Mouse (Mus musculus) CH12.LX (cell line): ENCODE data around the gene Kit. TPM values are rescaled to one million over a fixed set of nuclear protein-coding genes. Genes with fewer than 3 reads are reported as not detected.

ENCODE experiments used
- DNase-seq: peaks from one replicate; pipeline ENCODE4 v3.0.0-alpha.2; 2013; ENCODE audit errors: extremely low read depth
- H3K27ac ChIP-seq: 2 replicates; pipeline ENCODE4 v1.5.1; 2012; ENCODE audit warnings: low read depth, mild to moderate bottlenecking, control low read depth, moderate library complexity; ENCODE audit not compliant: insufficient read depth
- H3K27me3 ChIP-seq: replicated peaks from 2 replicates; pipeline ENCODE3; 2012; ENCODE audit warnings: inconsistent platforms
- H3K36me3 ChIP-seq, 2 experiments: replicated peaks in 1 of 2; 2 replicates each; pipeline versions ENCODE3 to v1.6.1; 2012; ENCODE audit warnings: inconsistent platforms in 1 of 2, low read length in 1 of 2, mild to moderate bottlenecking in 1 of 2, mixed read lengths in 1 of 2, moderate library complexity in 1 of 2; ENCODE audit not compliant: control insufficient read depth in 1 of 2, insufficient read depth in 1 of 2
- H3K4me1 ChIP-seq, 2 experiments: 2 replicates each; pipeline ENCODE4 v1.6.1; 2012; ENCODE audit warnings: inconsistent platforms in 1 of 2, moderate library complexity in 1 of 2; ENCODE audit not compliant: insufficient read depth in 2 of 2, control insufficient read depth in 1 of 2
- H3K4me2 ChIP-seq: 2 replicates; pipeline ENCODE4 v1.6.1; 2012; ENCODE audit warnings: low read depth, mild to moderate bottlenecking, control low read depth; ENCODE audit not compliant: poor library complexity, insufficient read depth, severe bottlenecking
- H3K4me3 ChIP-seq, 3 experiments: fragments of 150-350 bp in 1 of 3; sonication (generic) in 1 of 3; replicated peaks in 1 of 3; 2 replicates each; pipeline versions ENCODE3 to v1.5.1; 2011 to 2012; ENCODE audit warnings: low read depth in 2 of 3, low read length in 2 of 3, mild to moderate bottlenecking in 2 of 3, moderate library complexity in 2 of 3, control low read depth in 1 of 3, improper control_type of control experiment in 1 of 3, inconsistent platforms in 1 of 3, mixed read lengths in 1 of 3; ENCODE audit not compliant: poor library complexity in 1 of 3
- H3K79me2 ChIP-seq: replicated peaks from 2 replicates; pipeline ENCODE4 v1.6.1; 2012; ENCODE audit warnings: mild to moderate bottlenecking, moderate library complexity; ENCODE audit not compliant: control insufficient read depth, poor library complexity, insufficient read depth, severe bottlenecking; ENCODE audit errors: extremely low read depth
- H3K9ac ChIP-seq: 2 replicates; pipeline ENCODE4 v1.6.1; 2012; ENCODE audit warnings: low read depth, mild to moderate bottlenecking, control low read depth, moderate library complexity; ENCODE audit not compliant: insufficient read depth
- H3K9me3 ChIP-seq: replicated peaks from 2 replicates; pipeline ENCODE3; 2012; ENCODE audit warnings: low read length, inconsistent platforms, mixed read lengths
- CHD1 ChIP-seq: IDR thresholded peaks from 2 replicates; pipeline ENCODE4 v1.6.1; 2012; ENCODE audit warnings: low read depth, low read length, improper control_type of control experiment, inconsistent platforms
- E2F4 ChIP-seq: IDR thresholded peaks from 2 replicates; pipeline ENCODE4 v1.6.1; 2011; ENCODE audit warnings: low read depth, low read length, improper control_type of control experiment; ENCODE audit not compliant: insufficient replicate concordance
- ELF1 ChIP-seq: IDR thresholded peaks from 2 replicates; pipeline ENCODE4 v1.6.1; 2014; ENCODE audit warnings: low read depth, mild to moderate bottlenecking, inconsistent platforms, low read length, improper control_type of control experiment
- ETS1 ChIP-seq: conservative IDR thresholded peaks from 2 replicates; pipeline ENCODE4 v1.6.1; 2012; ENCODE audit warnings: low read depth, mild to moderate bottlenecking, inconsistent platforms, low read length, improper control_type of control experiment, moderate library complexity
- HCFC1 ChIP-seq: IDR thresholded peaks from 2 replicates; pipeline ENCODE4 v1.6.1; 2012; ENCODE audit warnings: low read depth, mild to moderate bottlenecking, inconsistent platforms, low read length, improper control_type of control experiment
- KAT2A ChIP-seq: IDR thresholded peaks from 2 replicates; pipeline ENCODE4 v1.6.1; 2012; ENCODE audit warnings: low read length, improper control_type of control experiment, inconsistent platforms; ENCODE audit not compliant: insufficient replicate concordance
- MAFK ChIP-seq: IDR thresholded peaks from 2 replicates; pipeline ENCODE4 v1.6.1; 2011; ENCODE audit warnings: low read length, improper control_type of control experiment; ENCODE audit not compliant: insufficient replicate concordance
- MAZ ChIP-seq: IDR thresholded peaks from 2 replicates; pipeline ENCODE4 v1.6.1; 2012; ENCODE audit warnings: low read depth, mild to moderate bottlenecking, inconsistent platforms, low read length, improper control_type of control experiment, moderate library complexity
- MEF2A ChIP-seq: IDR thresholded peaks from 2 replicates; pipeline ENCODE4 v1.6.1; 2014; ENCODE audit warnings: low read depth, mild to moderate bottlenecking, inconsistent platforms, low read length, improper control_type of control experiment, borderline replicate concordance
- MYC ChIP-seq: IDR thresholded peaks from 2 replicates; pipeline ENCODE4 v1.6.1; 2011; ENCODE audit warnings: low read depth, mild to moderate bottlenecking, improper control_type of control experiment, low read length
- NELFE ChIP-seq: IDR thresholded peaks from 2 replicates; pipeline ENCODE4 v1.6.1; 2011; ENCODE audit warnings: low read depth, low read length, improper control_type of control experiment
- NRF1 ChIP-seq: IDR thresholded peaks from 2 replicates; pipeline ENCODE4 v1.6.1; 2014; ENCODE audit warnings: low read depth, mild to moderate bottlenecking, inconsistent platforms, low read length, improper control_type of control experiment, moderate library complexity
- POLR2AphosphoS2 ChIP-seq: IDR thresholded peaks from 2 replicates; pipeline ENCODE4 v1.6.1; 2011; ENCODE audit warnings: low read depth, low read length, improper control_type of control experiment
- RAD21 ChIP-seq: IDR thresholded peaks from 2 replicates; pipeline ENCODE4 v1.6.1; 2011; ENCODE audit warnings: low read depth, mild to moderate bottlenecking, low read length, improper control_type of control experiment, moderate library complexity
- RCOR1 ChIP-seq: conservative IDR thresholded peaks from 2 replicates; pipeline ENCODE4 v1.6.1; 2012; ENCODE audit warnings: low read depth, mild to moderate bottlenecking, inconsistent platforms, low read length, improper control_type of control experiment
- TCF12 ChIP-seq: IDR thresholded peaks from 2 replicates; pipeline ENCODE4 v1.6.1; 2014; ENCODE audit warnings: low read depth, mild to moderate bottlenecking, inconsistent platforms, low read length, improper control_type of control experiment
- USF1 ChIP-seq: IDR thresholded peaks from 2 replicates; pipeline ENCODE4 v1.6.1; 2014; ENCODE audit warnings: low read depth, mild to moderate bottlenecking, inconsistent platforms, low read length, improper control_type of control experiment
- ZC3H11A ChIP-seq: IDR thresholded peaks from 2 replicates; pipeline ENCODE4 v1.6.1; 2012; ENCODE audit warnings: low read depth, mild to moderate bottlenecking, inconsistent platforms, low read length, improper control_type of control experiment
- ZKSCAN1 ChIP-seq: IDR thresholded peaks from 2 replicates; pipeline ENCODE4 v1.6.1; 2012; ENCODE audit warnings: low read depth, inconsistent platforms, low read length, improper control_type of control experiment, borderline replicate concordance
- ZNF384 ChIP-seq: IDR thresholded peaks from 2 replicates; pipeline ENCODE4 v1.6.1; 2012; ENCODE audit warnings: low read depth, low read length, improper control_type of control experiment, inconsistent platforms
- dilution Hi-C: fragments of 300-500 bp; cut with MboI; formaldehyde crosslinking; loops from 2 replicates; pipeline ENCODE4 v1.14.3; 2020; ENCODE audit warnings: low sequenced_read_pairs; ENCODE audit not compliant: extremely low pct_unique_long_range_greater_than_20kb, extremely low pct_ligation_motif_present
- in situ Hi-C: fragments of 300-500 bp; cut with MboI; formaldehyde crosslinking; loops from 3 replicates; pipeline ENCODE4 v1.14.3; 2019; ENCODE audit warnings: low sequenced_read_pairs, low pct_ligation_motif_present, low pct_unique_long_range_greater_than_20kb, mixed read lengths
- polyA plus RNA-seq: library from polyadenylated mRNA; unstranded; fragments of >175 nt; gene quantifications from 2 replicates; pipeline ENCODE4 v1.2.1, GENCODE M21; 2012; ENCODE audit warnings: low read depth; ENCODE audit not compliant: insufficient read length
- total RNA-seq, 2 experiments: library from RNA; depleted of rRNA; stranded (reverse); fragments of 300-350 nt in 1 of 2; fragments of >200 nt in 1 of 2; gene quantifications; 2 replicates each; pipeline ENCODE4 v1.2.3; 2012 to 2014

Kit gene
- total and polyA plus RNA-seq, 3 experiments = 0.13 to 0.64 TPM; not detected in 1

DNA sequence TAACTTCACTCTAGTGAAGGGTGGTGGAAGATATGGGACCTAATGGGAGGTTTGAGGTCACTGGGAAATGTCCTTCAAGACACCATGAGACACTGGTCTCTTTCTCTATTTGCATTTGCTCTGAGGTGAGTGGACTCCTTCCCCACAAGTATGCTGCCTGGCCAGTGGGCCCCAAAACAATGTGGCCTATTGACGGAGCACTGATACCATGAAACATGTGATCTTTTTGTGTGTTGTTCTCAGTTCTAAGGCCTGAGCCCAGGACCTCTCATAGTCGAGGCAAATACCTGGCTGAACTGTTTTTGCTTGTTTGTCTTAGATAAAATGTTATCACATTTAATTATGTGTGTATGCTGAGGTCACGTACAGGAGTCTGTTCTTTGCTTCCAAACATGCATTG lies 31.0 kb upstream of the Kit start:
- in situ Hi-C loops = no loop called here
- Histone ChIP-seq H3K4me3 (no peak overlapping the region), H3K79me2 (no peaks in the 10 kb centered on the region), H3K9ac (no peak overlapping the region), H3K36me3 (no peaks in the 10 kb centered on the region), H3K4me1 (peaks cover 0 to 16% of the 10 kb centered on the region in 2 experiments; a peak in 2 of 4 replicates), H3K27me3 (no peaks in the 10 kb centered on the region), H3K9me3 (peaks cover 5% of the 10 kb centered on the region), H3K27ac (no peak overlapping the region), H3K4me2 (no peak overlapping the region)
- dilution Hi-C loops = no loop called here
- DNase-seq = no peak
- TF ChIP-seq KAT2A (no peak), RCOR1 (no peak), HCFC1 (no peak), MAZ (no peak), MEF2A (no peak), NRF1 (no peak), MAFK (no peak), ZNF384 (no peak), ZC3H11A (no peak), USF1 (no peak), ELF1 (no peak), MYC (no peak), CHD1 (no peak), TCF12 (no peak), ZKSCAN1 (no peak), E2F4 (no peak)

DNA sequence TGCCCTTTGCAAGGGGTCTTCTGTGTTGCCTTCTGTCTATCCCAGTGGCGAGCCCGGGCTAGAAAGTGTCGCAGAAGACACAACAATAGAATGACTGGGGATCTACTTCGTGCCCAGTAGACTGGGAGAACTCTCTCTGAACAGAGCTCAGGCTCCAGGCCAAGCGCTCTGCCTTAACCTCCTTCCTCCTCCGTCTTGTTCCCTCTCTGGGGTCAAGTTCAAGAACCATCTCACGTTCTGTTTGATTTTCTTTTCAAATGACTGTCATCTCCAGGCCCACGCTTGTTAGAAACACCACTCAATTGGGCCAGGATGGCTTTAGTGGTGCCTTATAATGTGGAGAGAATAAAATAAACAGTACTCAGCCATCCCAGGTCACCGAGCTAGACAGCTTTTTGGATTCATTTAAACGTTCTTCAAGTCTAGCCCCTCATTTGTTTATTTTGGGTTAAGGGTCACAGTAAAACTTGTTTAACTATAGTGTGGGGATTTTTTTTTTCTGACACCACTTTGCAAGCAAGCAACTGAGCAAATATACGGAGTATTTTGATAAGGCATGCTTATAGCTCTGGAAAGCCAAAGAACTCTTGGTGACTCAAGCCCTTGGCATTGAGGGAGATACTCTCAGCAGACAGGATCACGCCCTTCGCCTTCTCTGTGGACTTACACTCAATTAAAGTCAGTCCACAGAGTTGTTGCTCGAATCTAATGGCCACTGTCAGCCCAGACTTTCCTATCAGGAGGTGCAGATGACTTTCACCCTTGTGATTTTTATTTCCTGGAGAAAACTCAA lies 30.0 kb upstream of the Kit start:
- in situ Hi-C loops = no loop called here
- no peak overlapping the region for H3K4me3 ChIP-seq
- DNase-seq = peak; percentile 27

More for the DNA sequence above, 30.0 kb upstream of the Kit start:
- Histone ChIP-seq H3K4me2 (no peak overlapping the region), H3K9me3 (peaks cover 9% of the 10 kb centered on the region), H3K27ac (no peak overlapping the region), H3K4me1 (peaks cover 0 to 16% of the 10 kb centered on the region in 2 experiments; a peak in 2 of 4 replicates), H3K9ac (no peak overlapping the region), H3K79me2 (no peaks in the 10 kb centered on the region)
- dilution Hi-C loops = no loop called here
- TF ChIP-seq ETS1 = no peak
- no peak for TF ChIP-seq MAZ
- TF ChIP-seq NELFE = no peak
- TF ChIP-seq E2F4 = no peak
- no peak for TF ChIP-seq RAD21
- no peak for TF ChIP-seq ZC3H11A
- TF ChIP-seq MYC = no peak
- no peak for TF ChIP-seq POLR2AphosphoS2
- TF ChIP-seq, all 38 proteins: peak for 0
- Histone ChIP-seq H3K27me3 (no peaks in the 10 kb centered on the region), H3K36me3 (no peaks in the 10 kb centered on the region)
